Mouse (Mus musculus) lung, adult 2 months (tissue): ENCODE results near the gene Bnc1.

ENCODE experiments used
- CTCF ChIP-seq: fragments of 200-500 bp; IDR thresholded peaks from 2 replicates; pipeline ENCODE4 v1.5.1; 2011; ENCODE audit warnings: mild to moderate bottlenecking, low read length, control low read depth; ENCODE audit not compliant: insufficient read depth
- POLR2A ChIP-seq: fragments of 200-500 bp; IDR thresholded peaks from 2 replicates; pipeline ENCODE4 v1.6.1; 2011; ENCODE audit warnings: low read depth, mild to moderate bottlenecking, control low read depth, low read length, borderline replicate concordance; ENCODE audit errors: extremely low read depth

- no peak for TF ChIP-seq CTCF
- no peak for TF ChIP-seq POLR2A
Measured at GRCm38 (mm10) chr7:82011534-82012401, 19.7 kb upstream of the Bnc1 start.
